Mouse (Mus musculus) ES-Bruce4 (cell line): ENCODE results near the gene Asb6.

Experiments used
- CTCF ChIP-seq: IDR thresholded peaks from one replicate; pipeline ENCODE4 v1.8.1; 2011; ENCODE audit warnings: low read depth, low read length
- POLR2A ChIP-seq: IDR thresholded peaks from one replicate; pipeline ENCODE4 v1.8.1; 2011; ENCODE audit warnings: low read length; ENCODE audit not compliant: insufficient read depth

GRCm38 (mm10) chr2:30809503-30809902 is 20.6 kb downstream of the Asb6 start:
- TF ChIP-seq CTCF (no peak), POLR2A (no peak)
